Mouse (Mus musculus): Measurements from ENCODE around the gene Stox2. TPM values are rescaled to one million over a fixed set of nuclear protein-coding genes. Genes with fewer than 3 reads are reported as not detected.

Stox2 gene
- 0.14 and 0.18 TPM in 2 replicates for polyA plus RNA-seq (2012; rRNA removed)

DNA sequence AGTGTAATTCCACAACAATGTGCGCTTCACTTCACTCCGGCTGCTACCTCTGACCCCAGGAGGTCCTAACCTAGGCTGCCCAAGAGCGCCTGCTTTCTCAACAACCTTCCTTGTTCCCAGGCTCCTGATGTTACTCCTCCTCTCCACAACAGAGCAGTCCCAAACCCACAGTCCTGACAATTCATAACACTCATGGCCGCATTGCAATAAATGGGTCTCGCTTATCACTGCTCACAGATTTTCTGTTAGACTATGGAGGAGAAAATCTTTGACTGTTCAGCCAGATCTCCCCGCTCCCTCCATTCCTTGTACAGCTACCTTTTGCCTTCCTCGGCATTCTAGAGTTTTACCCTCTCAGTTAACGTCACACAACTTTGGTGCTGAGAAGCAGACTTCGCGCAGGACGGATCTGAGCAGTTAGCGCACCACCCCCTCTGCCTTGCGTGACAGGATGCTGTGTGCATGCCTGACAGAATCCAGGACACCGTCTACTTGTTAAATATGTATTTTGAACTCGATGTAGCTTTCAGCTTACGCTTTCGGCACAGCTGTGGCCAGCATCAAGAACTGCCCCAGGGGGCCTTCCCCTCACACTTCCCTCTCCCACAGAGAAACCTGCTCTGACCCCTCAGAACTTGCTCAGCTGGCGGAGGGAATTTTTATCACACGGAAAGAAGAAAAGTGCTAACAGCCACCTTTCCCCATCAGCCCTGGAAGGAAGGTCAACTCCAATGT is at the start of gene Stox2:
Gene Stox2 (minus strand): TSS at position 51 of the 735 bp plus-strand sequence.

Other genes with a start within 250 kb of the Stox2 start
- gene Trappc11, start 87.1 kb upstream of the Stox2 start, polyA plus RNA-seq (2012; rRNA removed) = 9.9 and 11.3 TPM in 2 replicates
- gene Rwdd4a, start 87.3 kb upstream of the Stox2 start, polyA plus RNA-seq (2012; rRNA removed) = 10.6 and 11.6 TPM in 2 replicates
- 16.5 and 17.0 TPM in 2 replicates for gene Ing2, start 229.2 kb upstream of the Stox2 start, polyA plus RNA-seq (2012; rRNA removed)

All from liver, embryonic 14 days (tissue).